Mouse (Mus musculus) MEL (cell line): Measurements from ENCODE around the gene Mthfd2l. TPM values are rescaled to one million over a fixed set of nuclear protein-coding genes. Genes with fewer than 3 reads are reported as not detected.

ENCODE experiments used
- DNase-seq: peaks from one replicate; pipeline ENCODE4 v3.0.0; 2011; ENCODE audit warnings: low read depth, low spot score
- H3K27ac ChIP-seq: 2 replicates; pipeline ENCODE4 v1.5.1; 2012; ENCODE audit warnings: low read depth, mild to moderate bottlenecking, control low read depth, low read length, moderate library complexity; ENCODE audit not compliant: control insufficient read depth
- H3K27me3 ChIP-seq, 2 experiments: fragments of 150-350 bp in 1 of 2; sonication (generic) in 1 of 2; 2 replicates each; pipeline ENCODE4 v1.6.1; 2012; ENCODE audit warnings: low read length in 2 of 2, mild to moderate bottlenecking in 2 of 2, improper control_type of control experiment in 1 of 2, moderate library complexity in 1 of 2; ENCODE audit not compliant: insufficient read depth in 2 of 2, control insufficient read depth in 1 of 2
- H3K36me3 ChIP-seq, 2 experiments: 2 replicates each; pipeline ENCODE4 v1.6.1; 2012 to 2014; ENCODE audit warnings: low read length in 2 of 2, improper control_type of control experiment in 1 of 2, inconsistent platforms in 1 of 2, mild to moderate bottlenecking in 1 of 2; ENCODE audit not compliant: insufficient read depth in 2 of 2, control insufficient read depth in 1 of 2
- H3K4me1 ChIP-seq, 2 experiments: fragments of 150-350 bp in 1 of 2; sonication (generic) in 1 of 2; 2 replicates each; pipeline ENCODE4 v1.6.1; 2012; ENCODE audit warnings: low read length in 2 of 2, improper control_type of control experiment in 1 of 2, mild to moderate bottlenecking in 1 of 2; ENCODE audit not compliant: insufficient read depth in 2 of 2, control insufficient read depth in 1 of 2
- H3K4me3 ChIP-seq, 2 experiments: fragments of 150-350 bp in 1 of 2; sonication (generic) in 1 of 2; 2 replicates each; pipeline ENCODE4 v1.5.1; 2012; ENCODE audit warnings: low read depth in 2 of 2, low read length in 2 of 2, mild to moderate bottlenecking in 2 of 2, moderate library complexity in 2 of 2, control low read depth in 1 of 2, improper control_type of control experiment in 1 of 2; ENCODE audit not compliant: control insufficient read depth in 1 of 2, insufficient read depth in 1 of 2
- H3K79me2 ChIP-seq: 2 replicates; pipeline ENCODE4 v1.6.1; 2012; ENCODE audit warnings: mild to moderate bottlenecking, low read length, moderate library complexity; ENCODE audit not compliant: control insufficient read depth, poor library complexity, insufficient read depth
- H3K9ac ChIP-seq: 2 replicates; pipeline ENCODE4 v1.6.1; 2012; ENCODE audit warnings: low read depth, mild to moderate bottlenecking, control low read depth, low read length, moderate library complexity; ENCODE audit not compliant: control insufficient read depth, poor library complexity, severe bottlenecking
- H3K9me3 ChIP-seq: fragments of 150-350 bp; sonication (generic); replicated peaks from 2 replicates; pipeline ENCODE4 v1.6.1; 2012; ENCODE audit warnings: mild to moderate bottlenecking, low read length, improper control_type of control experiment, moderate library complexity; ENCODE audit not compliant: insufficient read depth
- BHLHE40 ChIP-seq: IDR thresholded peaks from 2 replicates; pipeline ENCODE4 v1.6.1; 2012; ENCODE audit warnings: low read depth, mild to moderate bottlenecking, inconsistent platforms, low read length, improper control_type of control experiment, borderline replicate concordance
- CHD1 ChIP-seq: IDR thresholded peaks from 2 replicates; pipeline ENCODE4 v1.6.1; 2012; ENCODE audit warnings: low read depth, mild to moderate bottlenecking, inconsistent platforms, low read length, improper control_type of control experiment
- CHD2 ChIP-seq: IDR thresholded peaks from 2 replicates; pipeline ENCODE4 v1.6.1; 2011; ENCODE audit warnings: low read length, improper control_type of control experiment
- CTCF ChIP-seq, 3 experiments: IDR thresholded peaks in 2 of 3; conservative IDR thresholded peaks in 1 of 3; 2 replicates each; pipeline ENCODE4 v1.5.1; 2011 to 2012; ENCODE audit warnings: low read length in 3 of 3, low read depth in 2 of 3, mild to moderate bottlenecking in 2 of 3, improper control_type of control experiment in 1 of 3, inconsistent platforms in 1 of 3, mixed read lengths in 1 of 3, moderate library complexity in 1 of 3; ENCODE audit not compliant: control insufficient read depth in 1 of 3, insufficient read depth in 1 of 3, poor library complexity in 1 of 3, severe bottlenecking in 1 of 3
- E2F4 ChIP-seq: IDR thresholded peaks from 2 replicates; pipeline ENCODE4 v1.6.1; 2011; ENCODE audit warnings: low read depth, low read length, improper control_type of control experiment, borderline replicate concordance
- EP300 ChIP-seq, 2 experiments: IDR thresholded peaks; 2 replicates each; pipeline ENCODE4 v1.6.1; 2011; ENCODE audit warnings: improper control_type of control experiment in 2 of 2, low read length in 2 of 2, low read depth in 1 of 2, mild to moderate bottlenecking in 1 of 2
- ETS1 ChIP-seq: IDR thresholded peaks from 2 replicates; pipeline ENCODE4 v1.6.1; 2012; ENCODE audit warnings: low read depth, mild to moderate bottlenecking, inconsistent platforms, low read length, improper control_type of control experiment, moderate library complexity
- GABPA ChIP-seq: IDR thresholded peaks from 2 replicates; pipeline ENCODE4 v1.6.1; 2012; ENCODE audit warnings: low read depth, mild to moderate bottlenecking, inconsistent platforms, low read length, improper control_type of control experiment, moderate library complexity
- GATA1 ChIP-seq: IDR thresholded peaks from 2 replicates; pipeline ENCODE4 v1.6.1; 2011; ENCODE audit warnings: low read depth, low read length, improper control_type of control experiment
- HCFC1 ChIP-seq: IDR thresholded peaks from 2 replicates; pipeline ENCODE4 v1.6.1; 2012; ENCODE audit warnings: low read depth, mild to moderate bottlenecking, inconsistent platforms, low read length, improper control_type of control experiment, moderate library complexity
- JUND ChIP-seq: IDR thresholded peaks from 2 replicates; pipeline ENCODE4 v1.6.1; 2011; ENCODE audit warnings: low read depth, mild to moderate bottlenecking, improper control_type of control experiment, low read length
- KAT2A ChIP-seq: conservative IDR thresholded peaks from 2 replicates; pipeline ENCODE4 v1.6.1; 2012; ENCODE audit warnings: low read depth, low read length, improper control_type of control experiment, inconsistent platforms
- MAFK ChIP-seq: IDR thresholded peaks from 2 replicates; pipeline ENCODE4 v1.6.1; 2011; ENCODE audit warnings: low read depth, mild to moderate bottlenecking, low read length, improper control_type of control experiment, borderline replicate concordance
- MAX ChIP-seq: IDR thresholded peaks from 2 replicates; pipeline ENCODE4 v1.6.1; 2011; ENCODE audit warnings: low read length, improper control_type of control experiment
- MAZ ChIP-seq: IDR thresholded peaks from 2 replicates; pipeline ENCODE4 v1.6.1; 2012; ENCODE audit warnings: low read depth, mild to moderate bottlenecking, inconsistent platforms, low read length, improper control_type of control experiment
- MEF2A ChIP-seq: IDR thresholded peaks from 2 replicates; pipeline ENCODE4 v1.6.1; 2014; ENCODE audit warnings: low read depth, mild to moderate bottlenecking, inconsistent platforms, low read length, improper control_type of control experiment; ENCODE audit not compliant: poor library complexity, insufficient replicate concordance, severe bottlenecking; ENCODE audit errors: extremely low read depth
- MXI1 ChIP-seq: IDR thresholded peaks from 2 replicates; pipeline ENCODE4 v1.6.1; 2011; ENCODE audit warnings: mild to moderate bottlenecking, low read depth, low read length, improper control_type of control experiment
- NELFE ChIP-seq: IDR thresholded peaks from 2 replicates; pipeline ENCODE4 v1.6.1; 2011; ENCODE audit warnings: low read depth, low read length, improper control_type of control experiment
- POLR2A ChIP-seq, 2 experiments: IDR thresholded peaks; 2 replicates each; pipeline ENCODE4 v1.6.1; 2011 to 2012; ENCODE audit warnings: low read length in 2 of 2, mild to moderate bottlenecking in 2 of 2, control low read depth in 1 of 2, improper control_type of control experiment in 1 of 2, low read depth in 1 of 2, moderate library complexity in 1 of 2; ENCODE audit not compliant: control insufficient read depth in 1 of 2, insufficient read depth in 1 of 2, poor library complexity in 1 of 2
- POLR2AphosphoS2 ChIP-seq: IDR thresholded peaks from 2 replicates; pipeline ENCODE4 v1.6.1; 2011; ENCODE audit warnings: low read length, improper control_type of control experiment
- POLR2AphosphoS5 ChIP-seq: IDR thresholded peaks from 2 replicates; pipeline ENCODE4 v1.6.1; 2012; ENCODE audit warnings: low read depth, borderline replicate concordance, mild to moderate bottlenecking, inconsistent platforms, low read length, moderate library complexity, mixed read lengths
- RCOR1 ChIP-seq: IDR thresholded peaks from 2 replicates; pipeline ENCODE4 v1.6.1; 2012; ENCODE audit warnings: low read depth, mild to moderate bottlenecking, inconsistent platforms, low read length, improper control_type of control experiment
- SIN3A ChIP-seq: IDR thresholded peaks from 2 replicates; pipeline ENCODE4 v1.6.1; 2012; ENCODE audit warnings: low read length, improper control_type of control experiment, inconsistent platforms
- TAL1 ChIP-seq: IDR thresholded peaks from 2 replicates; pipeline ENCODE4 v1.6.1; 2012; ENCODE audit warnings: mild to moderate bottlenecking, inconsistent platforms, low read length, moderate library complexity, mixed read lengths
- TBP ChIP-seq: IDR thresholded peaks from 2 replicates; pipeline ENCODE4 v1.8.0; 2011; ENCODE audit warnings: low read depth, low read length, improper control_type of control experiment
- TCF12 ChIP-seq: IDR thresholded peaks from 2 replicates; pipeline ENCODE4 v1.6.1; 2014; ENCODE audit warnings: low read depth, mild to moderate bottlenecking, inconsistent platforms, low read length, improper control_type of control experiment, moderate library complexity
- USF1 ChIP-seq: IDR thresholded peaks from 2 replicates; pipeline ENCODE4 v1.6.1; 2014; ENCODE audit warnings: low read depth, mild to moderate bottlenecking, inconsistent platforms, low read length, improper control_type of control experiment, moderate library complexity
- ZC3H11A ChIP-seq: IDR thresholded peaks from 2 replicates; pipeline ENCODE4 v1.6.1; 2012; ENCODE audit warnings: low read depth, mild to moderate bottlenecking, inconsistent platforms, low read length, improper control_type of control experiment
- ZNF384 ChIP-seq: IDR thresholded peaks from 2 replicates; pipeline ENCODE4 v1.6.1; 2012; ENCODE audit warnings: low read depth, mild to moderate bottlenecking, inconsistent platforms, low read length, improper control_type of control experiment
- polyA plus RNA-seq, 2 experiments: library from polyadenylated mRNA; stranded (reverse) in 1 of 2; unstranded in 1 of 2; fragments of >175 nt in 1 of 2; fragments of >200 nt in 1 of 2; gene quantifications; 2 replicates each; pipeline versions ENCODE4 v1.2.1 to v1.2.4; 2012; ENCODE audit warnings: low replicate concordance in 2 of 2, low read depth in 1 of 2; ENCODE audit not compliant: insufficient read length in 2 of 2, insufficient read depth in 1 of 2, missing spikeins in 1 of 2
- total RNA-seq: library from RNA; depleted of rRNA; stranded (reverse); fragments of 300-350 nt; gene quantifications from 2 replicates; pipeline ENCODE4 v1.2.3, GENCODE M21; 2012

Gene Mthfd2l
- total and polyA plus RNA-seq, 3 experiments = not detected

DNA sequence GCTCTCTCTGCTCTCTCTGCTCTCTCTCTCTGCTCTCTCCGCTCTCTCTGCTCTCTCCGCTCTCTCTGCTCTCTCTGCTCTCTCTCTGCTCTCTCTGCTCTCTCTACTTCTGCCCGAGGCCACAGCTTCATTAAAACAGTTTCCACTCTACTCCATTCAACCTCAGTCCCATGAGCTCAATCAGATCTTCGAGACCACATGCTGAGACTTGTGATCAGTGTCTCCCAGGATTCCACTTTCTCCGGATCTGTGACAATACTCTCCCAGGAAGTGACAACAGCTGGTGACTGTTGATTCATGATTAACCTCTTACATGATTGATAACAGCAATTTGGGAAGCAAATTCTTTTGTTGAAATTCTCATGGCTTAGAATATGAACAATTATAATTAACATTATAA is 48.8 kb upstream of the Mthfd2l start:
- H3K79me2 ChIP-seq = no peaks in the 10 kb centered on the region
- TF ChIP-seq BHLHE40 = no peak
- no peak for TF ChIP-seq MAZ
- no peak for TF ChIP-seq CHD1
- no peak for TF ChIP-seq CTCF (IDR thresholded peaks at IDR 0.05 in 2 of 3, conservative IDR thresholded peaks at IDR 0.05 in 1 of 3; ENCODE audit: control insufficient read depth in 1 of 3, insufficient read depth in 1 of 3, low read depth in 2 of 3, low read length in 3 of 3, poor library complexity in 1 of 3, severe bottlenecking in 1 of 3)
- TF ChIP-seq GABPA = no peak
- no peak for TF ChIP-seq ZNF384
- TF ChIP-seq POLR2AphosphoS2 = no peak
- no peak for TF ChIP-seq NELFE
- TF ChIP-seq ZC3H11A = no peak
- TF ChIP-seq JUND = no peak
- TF ChIP-seq CHD2 = no peak
- TF ChIP-seq USF1 = no peak
- TF ChIP-seq MXI1 = no peak
- H3K27me3 ChIP-seq = no peaks in the 10 kb centered on the region
- H3K9ac ChIP-seq = no peak overlapping the region
- no peak overlapping the region for H3K27ac ChIP-seq
- no peak for DNase-seq
- H3K4me1 ChIP-seq = peaks cover 14 to 28% of the 10 kb centered on the region in 2 experiments
- no peaks in the 10 kb centered on the region for H3K9me3 ChIP-seq
- peaks cover 0 to 34% of the 10 kb centered on the region in 2 experiments; a peak in 2 of 4 replicates for H3K36me3 ChIP-seq
- H3K4me3 ChIP-seq = no peak overlapping the region

DNA sequence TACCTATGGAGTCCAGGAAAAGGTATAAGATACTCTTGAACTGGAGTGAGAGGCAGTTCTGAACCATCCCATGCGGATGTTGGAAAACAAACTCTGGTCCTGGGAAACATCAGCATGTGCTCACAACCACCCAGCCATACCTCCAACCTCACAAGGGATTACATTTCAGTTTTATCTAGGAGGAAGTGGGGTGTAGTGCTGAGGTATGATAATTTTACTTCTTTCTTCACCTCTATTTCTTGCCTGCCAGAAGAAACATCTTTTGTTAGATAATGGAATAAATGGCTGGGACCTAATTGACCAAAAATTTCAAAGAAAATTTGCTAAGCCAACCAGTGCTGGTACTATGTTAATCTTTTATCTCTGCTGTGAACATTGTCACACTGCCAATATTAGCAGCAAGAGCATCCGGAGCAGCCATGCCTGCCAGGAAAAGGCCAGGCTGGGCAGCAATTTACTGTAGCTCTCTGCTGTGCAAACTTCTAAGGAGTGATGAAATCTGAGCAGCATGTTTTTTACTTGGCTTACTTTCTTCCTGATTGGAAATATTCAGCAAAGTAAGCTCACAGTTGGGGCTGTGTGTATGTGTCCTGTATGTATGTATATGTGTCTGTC is 46.2 kb upstream of the Mthfd2l start:
- Histone ChIP-seq H3K4me1 (peaks cover 12 to 25% of the 10 kb centered on the region in 2 experiments), H3K79me2 (no peaks in the 10 kb centered on the region), H3K27me3 (peaks cover 3 to 5% of the 10 kb centered on the region in 2 experiments; a peak in 3 of 4 replicates), H3K9ac (no peak overlapping the region), H3K27ac (no peak overlapping the region; the same call in 1 of the 2 replicates), H3K9me3 (no peaks in the 10 kb centered on the region), H3K4me3 (no peak overlapping the region), H3K36me3 (peaks cover 0 to 28% of the 10 kb centered on the region in 2 experiments; a peak in 2 of 4 replicates)
- DNase-seq = peak; percentile 71
- TF ChIP-seq RCOR1 (peak; percentile 88), CTCF (IDR thresholded peaks at IDR 0.05 in 2 of 3, conservative IDR thresholded peaks at IDR 0.05 in 1 of 3; ENCODE audit: control insufficient read depth in 1 of 3, insufficient read depth in 1 of 3, low read depth in 2 of 3, low read length in 3 of 3, poor library complexity in 1 of 3, severe bottlenecking in 1 of 3) (no peak), BHLHE40 (no peak), KAT2A (no peak), SIN3A (peak; percentile 29; the same call in 1 of the 2 replicates), NELFE (no peak), TCF12 (peak; percentile 91), ZNF384 (no peak), MEF2A (no peak), MAFK (peak; percentile 64; the same call in 1 of the 2 replicates), TAL1 (peak; percentile 57), POLR2A (IDR thresholded peaks at IDR 0.05; ENCODE audit: control insufficient read depth in 1 of 2, insufficient read depth in 1 of 2, low read depth in 1 of 2, low read length in 2 of 2, poor library complexity in 1 of 2) (no peak), HCFC1 (no peak), POLR2AphosphoS5 (no peak), GABPA (no peak), CHD2 (no peak), EP300 (IDR thresholded peaks at IDR 0.05; ENCODE audit: low read depth in 1 of 2, low read length in 2 of 2) (peak; percentile 85 to 90), TBP (no peak), ETS1 (peak; percentile 85), POLR2AphosphoS2 (no peak), USF1 (no peak), GATA1 (peak; percentile 85), MAX (peak; percentile 50; the same call in 1 of the 2 replicates), MXI1 (0 out of 2 replicates have a peak, but pooled peaks have one; percentile 39), E2F4 (no peak), ZC3H11A (no peak; the same call in 1 of the 2 replicates)
